Mouse (Mus musculus) adrenal gland, adult 18-20 months (tissue): ENCODE measurements around the gene Gm49601. TPM values are rescaled to one million over a fixed set of nuclear protein-coding genes. Genes with fewer than 3 reads are reported as not detected.

Experiments used
- DNase-seq, 2 experiments: peaks; one replicate each; pipeline ENCODE4 v3.0.0; 2021 to 2022; ENCODE audit warnings: low spot score in 2 of 2
- total RNA-seq, 2 experiments: library from RNA; stranded (reverse); gene quantifications; 1 replicate in 1 of 2; 2 replicates in 1 of 2; pipeline ENCODE4 v1.2.3; 2021

The Gm49601 gene
- total RNA-seq, 2 experiments from 2014 or later, result 1.4 to 5.1 TPM

DNA sequence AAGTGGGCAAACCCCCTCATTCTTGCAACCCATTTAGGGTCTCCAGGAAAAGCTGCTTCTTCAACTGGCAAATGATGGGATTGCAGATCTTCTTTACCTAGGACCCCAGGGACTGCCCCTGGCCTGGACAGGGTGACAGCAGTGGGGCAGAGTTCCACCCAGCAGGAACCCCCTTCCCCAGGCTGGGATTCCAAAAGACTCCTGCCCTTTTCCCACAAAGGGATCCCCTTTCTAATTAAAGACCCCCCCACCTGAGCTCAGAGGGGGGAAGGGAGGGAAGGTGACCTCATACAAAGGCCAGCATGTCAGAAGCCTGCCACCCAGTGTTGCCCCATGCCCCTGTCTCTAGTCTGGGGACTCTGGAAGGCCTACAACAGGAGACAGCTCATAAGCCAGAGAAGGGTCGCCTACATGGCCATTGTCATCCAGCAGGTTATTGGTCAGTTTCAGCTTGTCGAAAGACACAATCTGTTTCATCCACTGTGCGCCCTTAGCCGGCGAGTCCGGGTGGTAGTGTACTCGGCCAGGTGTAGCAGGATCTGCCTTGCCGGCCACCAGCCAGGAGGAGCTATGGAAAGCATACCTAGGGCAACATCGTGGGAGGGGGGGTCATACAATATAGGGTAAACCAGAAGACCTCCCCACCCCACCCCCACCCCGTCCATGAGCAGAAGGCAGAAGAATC is 42.4 kb downstream of the Gm49601 start:
- DNase-seq, result no peak

DNA sequence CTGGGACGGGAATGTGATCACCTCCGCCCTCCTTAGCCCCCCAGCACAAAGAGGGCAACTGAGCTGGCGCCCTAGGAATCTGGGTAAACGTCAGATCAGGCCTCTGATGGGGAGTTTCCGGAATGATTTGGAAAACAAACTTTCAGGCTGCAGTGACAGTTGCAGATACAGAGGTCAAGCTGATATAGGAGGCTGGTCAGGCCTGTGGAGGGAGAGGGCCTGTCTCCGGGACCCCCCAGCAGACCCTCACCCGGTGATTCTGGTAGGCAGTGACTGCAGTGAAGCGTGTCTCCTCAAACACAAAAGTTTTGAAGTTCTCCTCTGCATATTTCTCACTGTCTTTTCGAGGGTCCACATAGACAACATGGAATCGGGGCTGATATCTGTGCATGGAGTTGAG is 43.1 kb downstream of the Gm49601 start:
- no peak for DNase-seq

DNA sequence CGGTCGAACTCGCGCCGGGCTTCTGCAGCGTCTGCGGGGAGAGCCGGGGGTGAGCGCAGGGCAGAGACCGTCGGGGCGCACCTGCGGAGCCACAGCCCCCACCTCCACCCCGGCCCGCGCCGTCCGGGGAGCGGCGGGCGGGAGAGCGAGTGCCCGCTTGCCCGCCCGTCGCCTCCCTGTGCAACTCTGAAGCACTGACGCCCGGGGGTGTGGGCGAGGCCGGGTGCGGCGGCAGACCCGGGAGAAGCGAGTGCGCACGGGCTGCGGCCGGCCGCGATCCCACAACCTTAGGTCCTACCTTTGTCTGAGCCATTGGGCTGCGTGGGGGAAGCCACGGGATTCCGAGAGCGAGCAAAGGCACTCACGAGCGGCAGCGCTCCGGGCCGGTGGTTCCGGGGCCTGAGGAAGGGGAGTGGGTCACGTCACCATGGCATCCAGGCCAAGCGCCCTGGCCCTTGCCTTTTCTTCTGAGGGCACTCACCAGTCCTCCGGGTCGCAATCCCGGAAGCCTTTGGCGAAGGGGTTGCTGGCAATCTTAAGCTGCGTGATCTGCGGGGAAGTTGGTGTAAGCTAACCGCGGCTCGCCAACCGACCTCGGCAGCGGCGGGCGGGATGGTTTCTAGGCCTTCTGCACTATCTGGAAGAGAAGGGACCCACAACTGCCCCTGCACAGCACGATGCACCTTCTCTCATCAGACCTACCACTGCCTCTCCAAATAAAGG is 43.6 kb downstream of the Gm49601 start:
- no peak for DNase-seq

DNA sequence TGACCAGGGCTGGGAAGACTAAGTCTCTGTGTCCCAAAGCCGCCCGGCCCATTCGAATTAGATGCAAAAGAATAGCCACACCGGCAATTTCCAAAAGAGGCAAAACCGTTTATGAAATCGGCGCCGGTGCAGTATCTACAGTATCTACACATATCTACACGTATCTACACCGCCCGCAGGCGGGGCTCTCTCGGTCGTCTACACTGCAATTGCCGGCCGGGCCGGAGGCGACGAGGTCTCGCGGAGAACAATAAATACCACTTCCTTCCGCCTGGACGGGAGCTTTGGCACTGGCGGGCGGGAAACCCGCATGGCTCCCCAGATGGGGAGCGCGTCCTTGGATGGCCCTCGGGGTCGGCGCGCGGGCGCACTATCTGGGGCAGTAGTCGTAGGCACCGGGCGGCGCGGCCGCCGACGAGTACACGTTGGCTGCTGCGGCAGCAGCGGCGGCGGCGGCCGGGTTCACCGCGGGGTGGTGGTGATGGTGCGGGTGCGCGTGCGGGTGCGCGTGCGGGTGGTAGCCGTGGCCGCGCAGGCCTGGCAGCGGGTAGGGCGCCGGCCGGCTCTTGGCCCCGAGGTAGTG is 44.5 kb downstream of the Gm49601 start:
- no peak for DNase-seq

DNA sequence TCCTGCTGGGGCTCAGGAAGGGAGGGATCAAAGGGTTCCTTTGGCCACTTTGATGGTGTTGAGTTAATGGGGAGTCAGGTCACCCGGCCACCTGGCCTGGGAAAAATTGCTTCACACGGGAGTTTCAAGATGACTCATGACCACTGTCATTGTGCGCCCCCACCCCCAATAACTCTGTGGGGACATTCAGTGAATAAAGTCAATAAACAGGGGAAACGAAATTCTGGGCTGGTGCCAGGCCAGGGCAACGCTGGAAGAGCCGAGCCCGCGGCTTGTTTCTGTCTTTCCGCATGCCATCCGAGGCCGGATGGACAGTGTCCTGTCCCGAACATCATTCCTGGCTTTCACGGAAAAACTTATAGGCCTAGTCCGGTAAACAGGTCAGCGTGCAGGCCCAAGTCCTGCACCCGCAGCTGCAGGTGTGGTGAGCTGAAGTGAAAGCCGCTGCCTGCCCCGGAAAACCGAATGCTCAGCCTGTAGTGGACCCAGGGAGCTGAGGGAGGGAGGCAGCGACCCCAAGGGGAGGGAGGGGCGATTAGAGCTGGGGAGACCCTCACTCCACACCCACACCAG is 45.1 kb downstream of the Gm49601 start:
- no peak for DNase-seq

DNA sequence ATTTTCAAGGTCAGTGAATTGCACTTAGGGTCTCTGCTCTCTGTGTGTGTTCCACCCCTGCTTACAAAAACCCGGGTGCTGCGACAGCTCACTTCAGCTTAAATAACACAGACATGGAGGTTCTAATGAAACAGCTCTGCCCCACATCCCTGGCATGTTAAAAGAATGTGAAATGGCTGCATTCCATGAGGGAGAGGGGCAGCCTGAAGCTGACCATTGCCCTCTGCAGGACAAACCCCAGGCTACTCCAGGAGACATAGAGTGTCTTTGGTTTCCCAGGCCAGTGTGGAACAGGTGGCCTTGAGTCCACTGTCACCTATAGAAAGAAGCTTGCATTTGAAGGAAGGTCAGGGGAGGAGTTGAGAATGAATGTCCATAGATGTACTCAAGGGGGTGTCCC is 45.8 kb downstream of the Gm49601 start:
- no peak for DNase-seq

DNA sequence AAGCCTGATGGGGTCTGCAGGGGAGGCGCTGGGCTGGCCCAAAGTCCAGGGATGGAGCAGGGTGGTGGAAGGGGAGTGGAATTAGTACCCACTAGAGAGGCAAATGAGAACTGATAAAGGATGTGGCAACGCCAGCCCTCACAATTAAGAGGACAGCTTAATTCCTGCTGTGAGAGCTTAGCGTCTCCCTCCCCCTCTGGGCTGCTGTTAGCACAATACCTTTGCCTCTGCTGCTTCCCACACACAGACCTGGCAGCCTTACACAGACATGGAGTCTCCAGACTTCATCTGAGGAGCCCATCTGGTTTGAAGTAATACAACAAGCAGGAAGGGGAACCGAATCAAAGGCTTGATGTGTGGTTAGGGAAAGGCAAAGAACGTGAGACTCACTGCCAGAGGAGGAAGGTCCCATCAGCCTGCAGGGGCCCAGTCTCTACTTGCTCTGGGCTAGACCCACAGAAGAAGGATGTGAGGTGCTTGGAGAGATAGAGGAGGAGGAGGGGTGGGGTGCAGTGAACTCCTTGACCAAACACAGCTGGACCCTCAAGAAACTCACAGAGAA is 48.5 kb downstream of the Gm49601 start:
- DNase-seq, result no peak

DNA sequence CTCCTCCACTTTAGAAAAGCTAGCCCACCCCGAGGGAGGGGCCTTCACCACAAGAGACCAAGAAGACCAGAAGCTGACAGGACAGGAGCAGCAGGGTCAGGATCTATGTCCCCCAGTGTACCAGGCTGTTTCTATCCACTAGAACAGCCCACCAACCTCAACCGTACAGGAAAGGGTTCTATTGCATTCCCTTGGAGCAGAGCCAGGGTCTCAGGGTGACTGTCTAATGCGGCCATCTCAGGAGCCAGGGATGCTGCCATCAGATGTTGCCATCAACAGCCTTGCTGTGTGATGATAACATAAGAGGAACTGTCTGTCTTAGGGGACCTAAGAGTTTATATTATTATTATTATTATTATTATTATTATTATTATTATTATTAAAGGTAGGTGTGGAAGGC is 49.2 kb downstream of the Gm49601 start:
- no peak for DNase-seq

DNA sequence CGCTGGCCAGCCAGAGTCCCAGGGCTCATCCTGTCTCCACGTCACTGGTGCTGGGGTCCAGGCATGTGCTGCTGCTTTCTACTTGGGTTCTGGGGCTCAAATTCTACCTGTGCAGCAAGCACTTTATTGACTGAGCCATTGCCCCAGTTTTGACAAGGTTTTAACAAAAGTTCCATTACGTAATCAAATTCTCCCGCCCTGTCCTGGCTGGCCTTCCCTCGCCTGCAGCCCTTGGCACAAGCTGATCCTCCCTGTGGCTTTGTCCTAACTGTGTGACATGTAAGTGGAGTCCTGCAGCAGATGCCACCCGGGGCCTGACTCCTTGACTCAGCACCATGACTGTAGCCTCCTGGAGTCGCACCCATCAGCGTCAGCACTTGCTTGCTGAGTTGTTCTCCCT is 52.0 kb downstream of the Gm49601 start:
- no peak for DNase-seq

Other genes starting within 250 kb of the Gm49601 start
- 10 to 100 TPM; 75.6 to 98.9 TPM for gene Txnrd2, start 200.0 kb downstream of the Gm49601 start, total RNA-seq
- gene Comt, start 199.6 kb downstream of the Gm49601 start, total RNA-seq, result 100 to 1,000 TPM; 191 to 384 TPM
- 1 to 10 TPM; 4.0 to 5.4 TPM for gene Gnb1l, start 127.7 kb downstream of the Gm49601 start, total RNA-seq
- 1 to 10 TPM; 5.1 to 6.7 TPM for gene Rtl10, start 127.5 kb downstream of the Gm49601 start, total RNA-seq
- under 1 TPM in 1 of 2 experiments, not detected in 1; 0.22 TPM for gene Tbx1, start 35.8 kb downstream of the Gm49601 start, total RNA-seq
- gene Gp1bb, start 4.0 kb downstream of the Gm49601 start, total RNA-seq, result not detected
- 10 to 100 TPM in 1 of 2 experiments, 1 to 10 TPM in 1; 7.9 to 10.7 TPM for gene Sept5, start 3.5 kb upstream of the Gm49601 start, total RNA-seq
- gene Cldn5, start 150.4 kb upstream of the Gm49601 start, total RNA-seq, result 10 to 100 TPM in 1 of 2 experiments, 1 to 10 TPM in 1; 4.5 to 13.7 TPM
- 100 to 1,000 TPM in 1 of 2 experiments, 10 to 100 TPM in 1; 98.4 to 121 TPM for gene Ufd1, start 185.4 kb upstream of the Gm49601 start, total RNA-seq
- gene Cdc45, start 185.6 kb upstream of the Gm49601 start, total RNA-seq, result 10 to 100 TPM in 1 of 2 experiments, 1 to 10 TPM in 1; 6.3 to 11.0 TPM
- gene 2510002D24Rik, start 210.2 kb upstream of the Gm49601 start, total RNA-seq, result 10 to 100 TPM in 1 of 2 experiments, 1 to 10 TPM in 1; 9.7 to 18.5 TPM
- 1 to 10 TPM; 5.3 to 7.5 TPM for gene Gm28539, start 210.2 kb upstream of the Gm49601 start, total RNA-seq